Mouse (Mus musculus) spleen, postnatal 10 days (tissue): ENCODE results near the gene Adamts8.

ENCODE experiments used
- DNase-seq, 2 experiments: peaks; one replicate each; pipeline ENCODE4 v3.0.0; 2021 to 2022; ENCODE audit warnings: low spot score in 2 of 2

Adamts8 gene

GRCm38 (mm10) chr9:30942512-30943313, at the start of gene Adamts8:
Gene Adamts8, plus strand, starts transcription at chr9:30942562.
- no peak for DNase-seq

DNA sequence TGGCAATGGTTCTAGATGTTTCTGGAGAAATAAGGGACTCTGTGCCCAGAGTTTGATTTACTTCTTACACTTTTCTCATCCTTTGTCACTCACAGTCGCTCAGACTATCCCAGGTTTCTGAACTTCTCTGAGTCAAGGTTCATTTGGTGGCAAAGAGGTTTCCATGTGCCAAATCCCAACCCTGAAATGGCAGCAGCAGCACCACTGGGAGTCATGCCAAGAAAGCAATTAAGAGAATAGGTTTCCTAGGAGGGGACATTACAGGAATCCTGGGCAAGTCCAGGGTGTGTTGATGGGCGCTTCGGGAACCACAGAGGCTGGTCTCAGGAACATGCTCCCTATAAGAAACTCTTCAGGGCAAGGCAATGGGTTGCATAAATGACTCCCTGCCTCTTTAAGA, 46.7 kb upstream of the Adamts8 start:
- no peak for DNase-seq

- DNase-seq: peak in 1 of 2 experiments; percentile 19
Measured at GRCm38 (mm10) chr9:30896752-30897151, 45.6 kb upstream of the Adamts8 start.

DNA sequence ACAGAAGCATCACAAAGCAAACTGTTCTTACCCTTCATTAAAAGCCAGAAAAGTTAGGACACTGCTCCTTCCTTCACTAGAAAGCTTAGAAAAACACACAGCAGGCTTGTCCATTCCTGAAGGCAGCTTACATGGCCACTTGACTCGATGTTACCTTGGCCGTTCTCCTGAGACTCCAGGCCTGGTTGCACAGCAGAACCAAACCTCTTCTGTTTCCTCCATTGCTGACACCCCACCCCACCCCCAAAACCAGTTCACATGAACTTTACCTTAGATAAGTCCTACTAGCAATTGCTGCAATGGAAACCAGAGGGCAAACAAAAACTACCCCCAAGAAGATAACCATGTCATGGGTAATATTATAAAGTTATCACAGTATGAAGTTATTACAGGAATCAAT, 45.2 kb upstream of the Adamts8 start:
- no peak for DNase-seq

DNA sequence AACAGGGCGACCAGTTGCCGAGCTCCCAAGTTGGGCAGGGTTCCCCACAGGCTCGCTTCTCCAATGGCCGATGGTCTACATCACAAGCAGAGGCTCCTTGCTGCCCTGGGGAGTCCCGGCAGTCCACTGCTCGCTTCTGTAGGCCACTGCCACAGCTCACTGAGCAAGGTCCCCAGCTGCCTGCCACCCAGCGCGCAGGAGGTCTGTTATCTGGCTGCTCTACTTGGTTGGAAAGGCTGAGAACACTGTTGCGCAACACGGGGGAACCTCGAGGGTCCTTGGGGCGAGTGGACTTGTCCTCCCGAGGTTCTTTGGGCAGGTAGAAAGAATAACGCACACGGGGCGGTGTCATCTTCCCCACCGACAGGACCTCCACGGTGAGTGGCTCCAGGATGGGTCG, 40.2 kb upstream of the Adamts8 start:
- no peak for DNase-seq

DNA sequence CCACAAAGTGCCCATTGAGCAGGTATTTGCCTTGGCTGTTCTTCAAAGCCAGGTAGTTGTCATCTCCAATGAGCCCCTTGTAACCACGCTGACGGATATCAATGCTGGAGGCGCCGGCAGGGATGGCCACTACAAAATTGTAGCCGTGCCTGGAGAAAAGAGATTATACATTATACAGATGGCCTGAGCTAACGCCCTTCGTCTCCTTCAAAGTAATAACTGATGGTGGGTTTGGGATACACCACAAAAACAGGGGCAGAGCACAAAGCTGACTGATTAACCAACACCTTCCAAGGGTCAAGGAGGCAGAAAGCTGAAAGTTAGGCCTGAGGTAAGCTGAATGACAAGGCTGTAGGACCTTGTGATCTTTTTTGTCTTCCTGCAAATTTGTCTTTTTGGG, 39.7 kb upstream of the Adamts8 start:
- no peak for DNase-seq

DNA sequence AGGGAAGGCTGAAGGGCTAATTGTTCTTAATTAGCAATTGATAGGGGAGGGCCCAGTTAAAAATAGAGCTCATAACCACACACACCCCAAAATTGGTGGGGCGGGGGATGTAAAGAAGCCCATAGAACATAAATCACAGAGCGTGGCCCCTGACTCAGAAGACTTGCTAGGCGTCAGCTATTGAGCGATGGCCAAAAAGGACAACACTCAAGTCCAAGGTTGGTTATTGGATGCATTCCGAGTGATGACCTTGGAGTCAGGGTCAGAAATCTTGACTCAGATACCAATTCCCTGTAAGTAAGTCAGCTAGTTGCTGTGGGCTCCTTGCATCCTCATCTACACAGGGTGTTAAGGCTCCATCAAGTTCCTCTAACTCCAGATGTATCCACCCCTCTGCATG, 39.1 kb upstream of the Adamts8 start:
- DNase-seq: no peak

GRCm38 (mm10) chr9:30905861-30906260, 36.5 kb upstream of the Adamts8 start:
- DNase-seq: no peak

GRCm38 (mm10) chr9:30906426-30906825, 35.9 kb upstream of the Adamts8 start:
- DNase-seq: no peak

DNA sequence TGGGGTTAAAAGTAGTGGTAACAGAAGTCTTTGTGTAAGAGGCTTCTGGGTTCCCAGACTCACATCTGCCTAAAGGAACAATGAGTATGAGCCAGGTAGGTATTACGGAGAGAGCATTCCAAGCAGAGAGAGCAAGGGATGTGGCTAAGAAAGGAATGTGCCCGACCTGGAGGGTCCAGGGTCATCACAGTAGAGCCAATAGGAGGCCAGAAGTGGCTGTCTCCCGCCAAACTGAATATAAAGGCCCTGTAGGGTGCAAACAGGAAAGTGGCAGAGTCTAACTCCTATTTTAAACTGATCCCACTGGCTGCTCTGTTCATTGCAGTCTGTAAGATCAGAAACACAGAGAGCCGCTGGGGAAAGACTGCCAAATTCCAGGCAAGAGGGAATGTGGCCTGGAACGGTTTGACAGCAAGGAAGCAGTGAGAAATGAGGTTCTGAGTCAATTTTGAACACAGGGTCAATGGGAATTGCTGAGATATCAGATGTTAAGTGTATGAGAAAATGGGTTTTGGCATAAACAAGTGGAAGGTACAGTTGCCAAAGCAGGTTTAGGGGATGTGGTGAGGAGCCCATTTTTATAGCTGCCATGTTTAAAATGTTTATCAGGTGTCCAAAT, 34.6 kb upstream of the Adamts8 start:
- DNase-seq: no peak

DNA sequence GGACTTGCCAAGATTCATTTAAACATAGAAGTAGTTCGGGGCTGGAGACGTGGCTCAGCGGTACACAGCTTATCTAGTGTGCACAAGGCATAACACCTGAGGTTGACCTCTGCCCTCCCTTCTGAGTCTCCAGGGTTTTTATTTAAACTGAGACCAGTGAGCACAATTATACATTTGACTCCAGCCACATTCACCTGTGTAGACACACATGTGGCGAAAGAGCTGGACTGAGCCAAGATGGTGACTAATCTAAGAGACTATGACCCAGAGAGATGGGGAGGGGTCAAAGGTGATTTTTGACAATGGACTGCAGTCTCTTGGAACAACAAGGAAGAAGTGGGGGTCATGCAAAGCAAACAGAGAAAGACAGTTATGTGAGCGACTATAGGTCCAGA, 34.1 kb upstream of the Adamts8 start:
- no peak for DNase-seq

- no peak for DNase-seq
Measured at GRCm38 (mm10) chr9:30908973-30909372, 33.4 kb upstream of the Adamts8 start.

GRCm38 (mm10) chr9:30910491-30910890, 31.9 kb upstream of the Adamts8 start:
- DNase-seq: no peak

DNA sequence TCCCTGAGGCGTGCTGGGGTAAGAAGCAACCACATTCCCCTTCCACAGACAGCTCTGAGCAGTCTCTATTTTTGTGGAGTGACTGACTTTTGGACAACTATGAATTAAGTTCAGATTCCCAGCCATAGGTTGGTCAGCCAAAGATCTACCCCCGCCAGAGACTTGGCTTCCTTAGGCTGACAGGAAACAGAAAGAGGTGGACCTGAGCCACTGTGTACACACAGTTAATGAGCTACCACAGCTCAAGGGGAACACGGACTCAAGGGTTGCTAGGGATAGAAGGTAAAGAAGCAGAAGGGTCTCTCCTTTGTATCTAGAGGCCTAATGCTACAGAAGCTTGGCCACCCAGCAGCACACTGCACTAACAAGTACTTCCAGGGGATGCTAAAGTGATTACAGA, 30.2 kb upstream of the Adamts8 start:
- no peak for DNase-seq

GRCm38 (mm10) chr9:30913429-30913828, 28.9 kb upstream of the Adamts8 start:
- no peak for DNase-seq

DNA sequence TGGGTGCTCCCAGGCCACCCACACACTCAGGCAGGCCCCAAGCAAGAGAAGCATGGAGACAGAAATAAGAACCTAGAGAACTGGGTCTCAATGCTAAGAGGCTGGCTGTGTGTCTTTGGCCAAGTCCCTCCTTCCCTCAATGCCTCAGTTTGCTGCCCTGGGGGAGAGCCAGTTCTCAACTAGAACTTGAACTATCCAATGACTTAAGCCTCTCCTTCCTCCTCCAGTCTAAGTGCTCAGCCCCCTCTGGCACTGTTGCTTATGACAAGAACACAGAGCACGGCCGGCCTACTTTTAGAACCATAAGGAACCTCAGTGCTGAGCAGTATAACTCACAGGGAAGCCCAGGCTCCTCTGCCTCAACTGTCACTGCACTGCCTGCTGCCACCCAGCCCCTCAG, 28.1 kb upstream of the Adamts8 start:
- DNase-seq: no peak

DNA sequence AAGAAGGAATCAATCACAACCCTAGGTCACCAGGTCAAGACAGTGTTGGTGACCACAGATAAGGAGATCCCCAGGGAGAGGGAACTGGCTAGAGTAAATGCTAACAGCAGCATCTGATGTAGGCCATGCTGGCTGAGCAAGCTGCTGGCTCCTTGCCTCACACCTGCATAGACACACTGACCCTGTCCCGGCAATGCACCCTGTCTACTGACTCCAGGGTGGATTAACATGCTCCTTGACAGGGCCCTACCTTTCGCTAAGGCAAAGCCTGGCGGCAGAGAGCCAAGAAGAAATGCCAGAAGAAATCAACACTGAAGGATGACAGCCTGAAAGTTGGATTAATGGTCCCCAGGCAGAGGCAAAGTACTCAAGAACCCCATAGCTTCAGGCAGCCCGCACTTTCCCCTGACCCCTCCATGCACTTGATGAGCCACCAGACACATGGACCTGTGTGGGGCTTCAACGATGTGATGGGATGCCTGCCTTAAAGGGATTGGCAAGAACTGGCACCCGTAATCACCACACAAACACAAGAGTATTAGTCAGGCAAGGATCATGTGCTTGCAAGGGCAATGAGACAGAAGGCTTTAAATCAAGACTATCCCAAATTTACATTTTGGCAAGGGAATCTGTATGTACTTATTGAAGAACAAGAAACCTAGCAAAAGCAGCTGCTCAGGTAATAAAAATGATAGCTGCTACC, 25.9 kb upstream of the Adamts8 start:
- no peak for DNase-seq

DNA sequence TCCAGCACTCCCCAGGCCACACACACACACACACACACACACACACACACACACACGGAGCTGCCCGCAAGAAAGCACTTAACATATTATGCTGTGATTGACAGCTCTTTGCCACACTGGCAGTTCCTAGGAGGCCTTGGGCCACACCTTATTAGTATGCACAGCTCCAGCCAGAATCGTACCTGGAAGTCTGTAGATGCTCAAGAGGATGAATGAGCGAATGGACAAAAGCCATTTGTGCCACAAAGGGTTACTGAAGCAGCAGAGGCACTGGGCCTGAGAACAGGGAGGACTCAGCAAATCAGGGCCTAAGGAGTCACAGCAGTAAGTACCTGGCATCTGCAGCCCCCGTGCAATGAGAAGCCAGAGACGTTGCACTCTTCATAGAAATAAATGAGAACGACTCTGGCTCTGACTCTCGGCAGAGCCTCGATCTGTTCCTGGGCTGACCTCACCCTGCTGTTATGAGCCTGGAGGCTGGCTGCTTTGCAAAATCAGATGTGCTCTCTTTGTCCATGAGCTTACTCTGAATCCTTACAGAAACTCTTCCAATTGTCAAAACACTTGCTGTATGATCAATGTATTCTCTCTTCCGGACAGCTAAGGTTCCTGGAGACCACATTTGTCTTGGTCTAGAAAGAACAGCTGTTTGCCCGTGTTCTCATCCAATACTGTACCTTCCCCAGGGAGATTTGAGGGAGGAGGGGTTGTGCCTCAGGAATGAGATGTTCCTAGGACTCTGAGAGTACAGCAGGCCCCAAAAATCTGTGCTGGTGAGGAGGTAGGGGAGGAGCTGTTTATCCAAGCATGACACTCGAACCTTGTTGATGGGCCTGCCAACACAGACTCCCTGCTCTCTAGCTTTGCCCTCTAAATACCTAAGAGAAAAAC, 23.7 kb upstream of the Adamts8 start:
- DNase-seq: no peak

DNA sequence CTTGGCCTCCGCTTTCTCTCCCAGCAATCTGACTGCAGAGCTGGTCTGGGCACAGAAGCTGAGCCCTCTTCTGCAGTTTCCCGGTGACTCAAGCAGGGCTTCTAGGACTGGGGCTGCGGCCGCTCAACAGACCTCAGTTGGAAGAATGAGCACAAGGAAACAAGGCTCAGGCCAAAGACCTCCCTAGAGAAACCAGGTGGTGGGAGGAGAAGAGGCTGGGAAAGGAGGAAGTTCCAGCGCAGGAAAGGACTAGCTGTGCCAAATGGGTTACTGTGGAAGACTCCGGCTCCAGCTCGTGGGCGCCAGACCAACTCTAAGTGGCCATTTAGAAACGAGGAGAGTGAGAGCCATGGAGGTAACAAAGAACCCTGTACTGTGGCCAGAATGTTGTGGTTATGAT, 22.7 kb upstream of the Adamts8 start:
- DNase-seq: no peak

DNA sequence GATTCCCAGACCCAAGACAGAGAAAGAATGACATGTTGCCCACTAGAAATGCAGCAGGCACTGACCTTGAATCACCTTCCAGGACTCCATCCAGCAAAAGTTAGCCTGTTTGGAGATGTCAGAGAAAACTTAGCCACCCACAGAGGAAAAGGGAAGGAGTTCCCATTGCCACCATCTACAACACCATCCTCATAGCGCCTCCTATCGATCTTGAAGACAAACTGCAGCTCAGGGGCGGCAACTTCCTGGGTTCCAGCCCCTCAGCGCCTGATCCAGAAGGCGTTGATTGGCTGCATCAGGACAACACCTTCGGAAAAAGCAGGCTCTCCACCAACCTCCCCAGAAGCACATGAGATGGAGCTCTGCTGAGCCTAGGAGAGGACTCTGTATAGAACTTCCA, 21.6 kb upstream of the Adamts8 start:
- DNase-seq: no peak

GRCm38 (mm10) chr9:30921261-30922103, 20.9 kb upstream of the Adamts8 start:
- DNase-seq: no peak
